Mouse (Mus musculus): Measurements from ENCODE around the gene Pdgfa. TPM values are rescaled to one million over a fixed set of nuclear protein-coding genes. Genes with fewer than 3 reads are reported as not detected.
A peak's percentile ranks its signal among the peaks of the same experiment; 100 is the strongest.

Pdgfa gene
- polyA plus RNA-seq, 1 experiment from 2014 or later = 48.5 TPM

GRCm38 (mm10) chr5:138946931-138947330, 50.2 kb downstream of the Pdgfa start:
- Histone ChIP-seq H3K36me3 (no peaks in the 10 kb centered on the region), H3K4me1 (replicated peaks) (peaks cover 31% of the 10 kb centered on the region), H3K27ac (no peak overlapping the region), H3K9ac (no peak overlapping the region), H3K4me3 (replicated peaks) (no peak overlapping the region), H3K9me3 (no peaks in the 10 kb centered on the region), H3K4me2 (replicated peaks) (no peak overlapping the region), H3K27me3 (replicated peaks) (no peaks in the 10 kb centered on the region)
- WGBS = 62% methylated on average over 5 of the region's 5 CpGs
- ATAC-seq = no peak

DNA sequence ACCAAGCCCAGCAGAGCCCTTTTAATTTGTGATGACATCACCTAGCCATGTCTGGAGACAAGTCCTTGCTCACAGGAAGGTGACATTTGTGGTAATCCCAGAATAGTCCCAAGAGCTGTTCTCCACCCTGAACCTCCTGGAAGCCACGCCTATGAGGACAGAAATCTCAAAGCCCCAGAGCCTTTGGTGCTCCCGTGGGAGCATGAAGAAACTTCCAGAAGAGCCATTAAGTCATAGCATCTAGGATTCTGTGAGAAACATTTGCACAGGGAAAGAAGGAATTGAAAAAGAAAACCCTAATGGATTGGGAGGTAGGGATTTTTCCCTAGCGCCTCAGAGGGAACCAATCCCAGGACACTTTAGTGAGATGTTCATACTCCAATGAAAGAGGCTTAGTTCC, 52.2 kb downstream of the Pdgfa start:
- no peak overlapping the region for H3K27ac ChIP-seq
- H3K4me1 ChIP-seq (replicated peaks) = peaks cover 31% of the 10 kb centered on the region
- no peak overlapping the region for H3K9ac ChIP-seq
- no peaks in the 10 kb centered on the region for H3K36me3 ChIP-seq
- H3K9me3 ChIP-seq = no peaks in the 10 kb centered on the region
- ATAC-seq = no peak
- H3K4me2 ChIP-seq (replicated peaks) = no peak overlapping the region
- no peak overlapping the region for H3K4me3 ChIP-seq (replicated peaks)
- H3K27me3 ChIP-seq (replicated peaks) = no peaks in the 10 kb centered on the region
- WGBS = 91% methylated on average over 3 of the region's 3 CpGs

- H3K9ac ChIP-seq = no peak overlapping the region
- no peak for ATAC-seq
- no peaks in the 10 kb centered on the region for H3K27me3 ChIP-seq (replicated peaks)
- no peaks in the 10 kb centered on the region for H3K9me3 ChIP-seq
- H3K4me3 ChIP-seq (replicated peaks) = no peak overlapping the region
- H3K36me3 ChIP-seq = no peaks in the 10 kb centered on the region
- H3K4me1 ChIP-seq (replicated peaks) = peaks cover 29% of the 10 kb centered on the region
- 67% methylated on average over 7 of the region's 7 CpGs for WGBS
- H3K27ac ChIP-seq = no peak overlapping the region
- no peak overlapping the region for H3K4me2 ChIP-seq (replicated peaks)
Observed at GRCm38 (mm10) chr5:138944551-138944950, 52.6 kb downstream of the Pdgfa start.

- no peak overlapping the region for H3K9ac ChIP-seq
- H3K4me2 ChIP-seq (replicated peaks) = no peak overlapping the region
- ATAC-seq = no peak
- WGBS = 59% methylated on average over 8 of the region's 8 CpGs
- H3K36me3 ChIP-seq = no peaks in the 10 kb centered on the region
- H3K9me3 ChIP-seq = no peaks in the 10 kb centered on the region
- no peaks in the 10 kb centered on the region for H3K27me3 ChIP-seq (replicated peaks)
- H3K4me3 ChIP-seq (replicated peaks) = no peak overlapping the region
- H3K27ac ChIP-seq = no peak overlapping the region
- H3K4me1 ChIP-seq (replicated peaks) = peaks cover 2% of the 10 kb centered on the region; the same call in 1 of the 2 replicates
Observed at GRCm38 (mm10) chr5:138941842-138942241, 55.3 kb downstream of the Pdgfa start.

GRCm38 (mm10) chr5:138940576-138940975, 56.6 kb downstream of the Pdgfa start:
- ATAC-seq = no peak
- H3K9me3 ChIP-seq = no peaks in the 10 kb centered on the region
- H3K4me3 ChIP-seq (replicated peaks) = no peak overlapping the region
- H3K4me2 ChIP-seq (replicated peaks) = no peak overlapping the region
- no peak overlapping the region for H3K9ac ChIP-seq
- H3K27ac ChIP-seq = no peak overlapping the region
- WGBS = 87% methylated on average over 4 of the region's 4 CpGs
- H3K4me1 ChIP-seq (replicated peaks) = no peaks in the 10 kb centered on the region
- no peaks in the 10 kb centered on the region for H3K27me3 ChIP-seq (replicated peaks)
- H3K36me3 ChIP-seq = no peaks in the 10 kb centered on the region

DNA sequence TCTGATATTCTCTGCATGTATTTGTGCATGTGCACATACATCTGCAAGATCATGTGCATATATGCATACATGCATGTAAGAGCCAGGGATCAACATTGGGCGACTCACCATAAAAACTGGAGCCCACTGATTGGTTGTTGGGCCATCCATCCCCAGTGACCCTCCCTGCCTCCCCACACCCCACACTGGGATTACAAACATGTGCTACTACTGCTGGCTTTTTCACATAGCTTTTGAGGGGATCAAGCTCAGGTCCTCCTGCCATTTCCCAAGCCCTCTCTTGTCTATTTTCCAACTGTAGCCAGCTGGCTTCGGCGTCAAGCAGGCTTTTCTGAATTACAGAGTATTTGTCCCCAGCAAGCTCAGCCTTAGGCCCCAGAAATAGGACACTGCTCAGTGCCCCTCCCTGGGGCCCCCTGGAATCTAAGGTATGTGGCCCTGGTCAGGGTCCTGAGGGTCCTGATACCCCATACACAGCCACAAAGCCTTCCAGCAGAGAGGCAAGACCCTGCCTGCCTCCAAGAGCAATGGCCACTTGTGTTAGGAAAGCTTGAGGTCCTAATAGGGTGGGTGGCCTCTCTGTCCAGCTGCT, 58.5 kb downstream of the Pdgfa start:
- 66% methylated on average over 3 of the region's 3 CpGs for WGBS
- H3K9me3 ChIP-seq = no peaks in the 10 kb centered on the region
- H3K9ac ChIP-seq = no peak overlapping the region
- no peaks in the 10 kb centered on the region for H3K27me3 ChIP-seq (replicated peaks)
- peaks cover 7% of the 10 kb centered on the region for H3K4me1 ChIP-seq (replicated peaks)
- H3K27ac ChIP-seq = no peak overlapping the region
- no peak for ATAC-seq
- no peak overlapping the region for H3K4me2 ChIP-seq (replicated peaks)
- H3K4me3 ChIP-seq (replicated peaks) = no peak overlapping the region
- H3K36me3 ChIP-seq = no peaks in the 10 kb centered on the region

- Histone ChIP-seq H3K27ac (no peak overlapping the region), H3K9me3 (no peaks in the 10 kb centered on the region), H3K27me3 (replicated peaks) (no peaks in the 10 kb centered on the region), H3K4me3 (replicated peaks) (no peak overlapping the region), H3K36me3 (no peaks in the 10 kb centered on the region), H3K9ac (no peak overlapping the region), H3K4me1 (replicated peaks) (peaks cover 15% of the 10 kb centered on the region), H3K4me2 (replicated peaks) (no peak overlapping the region)
- WGBS = 80% methylated on average over 8 of the region's 8 CpGs
- no peak for ATAC-seq
Observed at GRCm38 (mm10) chr5:138936399-138937089, 60.6 kb downstream of the Pdgfa start.

- H3K4me1 ChIP-seq (replicated peaks) = peaks cover 19% of the 10 kb centered on the region
- no peaks in the 10 kb centered on the region for H3K36me3 ChIP-seq
- no peaks in the 10 kb centered on the region for H3K27me3 ChIP-seq (replicated peaks)
- no peak overlapping the region for H3K27ac ChIP-seq
- H3K4me3 ChIP-seq (replicated peaks) = no peak overlapping the region
- H3K9ac ChIP-seq = no peak overlapping the region
- H3K9me3 ChIP-seq = no peaks in the 10 kb centered on the region
- no peak overlapping the region for H3K4me2 ChIP-seq (replicated peaks)
- ATAC-seq = peak; percentile 82
- WGBS = 9% methylated on average over 6 of the region's 6 CpGs
Observed at GRCm38 (mm10) chr5:138934540-138934939, 62.6 kb downstream of the Pdgfa start.

GRCm38 (mm10) chr5:138932460-138933432, 64.4 kb downstream of the Pdgfa start:
- H3K36me3 ChIP-seq = no peaks in the 10 kb centered on the region
- H3K9me3 ChIP-seq = no peaks in the 10 kb centered on the region
- H3K4me2 ChIP-seq (replicated peaks) = no peak overlapping the region
- H3K9ac ChIP-seq = no peak overlapping the region
- 0 out of 2 replicates have a peak, but pooled peaks have one; percentile 22 for ATAC-seq
- no peaks in the 10 kb centered on the region for H3K27me3 ChIP-seq (replicated peaks)
- no peak overlapping the region for H3K4me3 ChIP-seq (replicated peaks)
- 30% methylated on average over 18 of the region's 18 CpGs for WGBS
- H3K27ac ChIP-seq = no peak overlapping the region
- H3K4me1 ChIP-seq (replicated peaks) = peaks cover 19% of the 10 kb centered on the region

DNA sequence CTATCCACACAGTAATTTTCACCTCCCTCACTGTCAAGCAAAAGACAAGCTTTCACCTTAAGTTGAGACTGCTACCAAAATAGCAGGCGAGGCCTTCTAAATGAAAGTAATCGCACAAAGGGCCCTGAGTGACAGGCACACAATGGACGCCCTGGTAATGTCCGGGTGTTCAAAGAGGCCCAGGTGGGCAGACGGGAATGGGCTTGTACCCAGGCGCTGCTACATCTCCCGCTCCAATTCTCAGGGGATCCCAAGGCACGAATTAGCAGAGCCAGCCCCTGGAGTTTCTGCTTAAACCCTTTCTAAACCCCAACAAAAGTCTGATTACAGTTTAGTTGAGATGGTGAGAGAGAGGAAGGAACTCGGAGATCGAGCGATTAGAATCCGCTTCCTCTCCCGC, 65.3 kb downstream of the Pdgfa start:
- no peak for ATAC-seq

GRCm38 (mm10) chr5:138929879-138930507, 67.2 kb downstream of the Pdgfa start:
- no peaks in the 10 kb centered on the region for H3K9me3 ChIP-seq
- ATAC-seq = peak; percentile 68
- no peaks in the 10 kb centered on the region for H3K36me3 ChIP-seq
- H3K4me2 ChIP-seq (replicated peaks) = no peak overlapping the region
- WGBS = 62% methylated on average over 10 of the region's 10 CpGs
- no peak overlapping the region for H3K9ac ChIP-seq
- no peak overlapping the region for H3K27ac ChIP-seq
- H3K4me3 ChIP-seq (replicated peaks) = no peak overlapping the region
- no peaks in the 10 kb centered on the region for H3K27me3 ChIP-seq (replicated peaks)
- H3K4me1 ChIP-seq (replicated peaks) = peaks cover 19% of the 10 kb centered on the region

More for the DNA sequence above, 65.3 kb downstream of the Pdgfa start:
- H3K36me3 ChIP-seq = no peaks in the 10 kb centered on the region
- 60% methylated on average over 13 of the region's 13 CpGs for WGBS
- H3K9ac ChIP-seq = no peak overlapping the region
- H3K4me3 ChIP-seq (replicated peaks) = no peak overlapping the region
- no peaks in the 10 kb centered on the region for H3K27me3 ChIP-seq (replicated peaks)
- H3K9me3 ChIP-seq = no peaks in the 10 kb centered on the region
- peaks cover 19% of the 10 kb centered on the region for H3K4me1 ChIP-seq (replicated peaks)
- H3K4me2 ChIP-seq (replicated peaks) = no peak overlapping the region
- H3K27ac ChIP-seq = no peak overlapping the region
